Mouse (Mus musculus) thymus, postnatal 10 days (tissue): ENCODE data around the gene Slc4a3.
A peak's percentile ranks its signal among the peaks of the same experiment; 100 is the strongest.

Source experiments
- DNase-seq, 2 experiments: peaks; one replicate each; pipeline ENCODE4 v3.0.0; 2021; ENCODE audit warnings: low spot score in 2 of 2

Gene Slc4a3

DNA sequence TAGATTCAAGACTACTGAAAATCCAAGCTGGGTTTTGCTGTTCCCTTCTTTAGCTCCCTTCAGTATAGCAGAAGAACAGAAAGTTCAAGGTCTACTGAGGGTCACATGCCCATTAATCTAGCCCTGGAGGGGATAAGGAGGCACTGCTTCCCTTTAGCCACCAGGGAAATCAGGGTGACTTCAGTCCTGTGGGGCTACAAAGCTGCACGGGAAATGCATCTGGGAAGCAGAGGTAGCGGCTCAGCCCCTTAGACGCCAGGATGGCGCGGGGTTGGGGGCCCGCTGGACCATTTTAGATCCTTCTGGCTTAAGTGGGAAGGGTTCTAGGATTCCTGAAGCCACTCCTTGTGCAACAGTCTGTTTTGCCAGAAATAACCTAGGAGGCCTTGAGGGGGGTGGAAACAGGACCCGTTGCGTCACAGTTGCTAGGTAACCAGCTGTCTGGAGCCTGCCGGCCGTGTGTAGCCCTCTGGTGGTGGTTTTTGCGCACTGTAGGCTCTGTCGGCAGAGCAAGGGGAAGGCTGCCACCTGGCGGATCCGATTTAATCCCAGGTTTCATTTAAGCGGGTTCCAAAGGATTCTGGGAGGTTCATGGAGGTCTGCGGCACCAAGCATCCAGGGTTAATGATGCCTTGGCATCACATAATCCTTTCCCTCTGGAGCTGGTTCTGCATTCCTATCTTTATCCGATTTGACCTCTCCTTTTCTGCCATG is 13.3 kb downstream of the Slc4a3 start:
- peak; percentile 65 to 79 for DNase-seq

DNA sequence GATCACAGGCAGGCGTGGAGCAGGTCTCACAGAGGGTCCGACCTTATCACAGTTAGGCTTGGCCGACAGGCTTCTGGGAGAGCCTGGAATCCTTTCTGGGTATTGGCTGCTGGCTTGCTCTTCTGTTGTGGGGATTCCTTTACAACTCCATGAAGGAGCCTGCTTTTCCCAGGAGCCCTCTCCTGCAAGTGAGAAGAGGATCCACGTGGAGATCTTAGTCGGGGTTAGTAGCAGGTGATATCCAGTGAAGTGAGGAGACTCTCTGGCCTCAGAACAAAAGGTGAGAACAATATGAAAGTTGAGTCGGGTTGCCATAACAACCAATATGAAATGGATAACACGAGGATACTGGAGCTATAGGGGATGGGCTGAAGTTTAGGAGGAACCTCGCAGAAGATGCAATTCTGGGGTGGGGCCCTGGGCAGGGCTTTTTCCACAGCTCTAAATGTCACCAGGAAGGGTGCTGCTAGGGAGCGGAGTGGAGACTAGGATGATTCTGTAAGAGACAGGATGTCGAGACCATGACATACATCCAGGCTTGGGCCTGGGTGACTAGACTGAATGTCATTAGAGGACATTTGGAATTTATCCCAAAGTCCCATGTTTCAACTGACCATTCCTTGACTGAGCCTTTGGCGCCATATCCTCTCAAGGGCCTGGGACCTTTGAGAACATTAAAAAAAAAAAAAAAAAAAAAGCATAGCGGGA is 14.3 kb downstream of the Slc4a3 start:
- no peak for DNase-seq

DNA sequence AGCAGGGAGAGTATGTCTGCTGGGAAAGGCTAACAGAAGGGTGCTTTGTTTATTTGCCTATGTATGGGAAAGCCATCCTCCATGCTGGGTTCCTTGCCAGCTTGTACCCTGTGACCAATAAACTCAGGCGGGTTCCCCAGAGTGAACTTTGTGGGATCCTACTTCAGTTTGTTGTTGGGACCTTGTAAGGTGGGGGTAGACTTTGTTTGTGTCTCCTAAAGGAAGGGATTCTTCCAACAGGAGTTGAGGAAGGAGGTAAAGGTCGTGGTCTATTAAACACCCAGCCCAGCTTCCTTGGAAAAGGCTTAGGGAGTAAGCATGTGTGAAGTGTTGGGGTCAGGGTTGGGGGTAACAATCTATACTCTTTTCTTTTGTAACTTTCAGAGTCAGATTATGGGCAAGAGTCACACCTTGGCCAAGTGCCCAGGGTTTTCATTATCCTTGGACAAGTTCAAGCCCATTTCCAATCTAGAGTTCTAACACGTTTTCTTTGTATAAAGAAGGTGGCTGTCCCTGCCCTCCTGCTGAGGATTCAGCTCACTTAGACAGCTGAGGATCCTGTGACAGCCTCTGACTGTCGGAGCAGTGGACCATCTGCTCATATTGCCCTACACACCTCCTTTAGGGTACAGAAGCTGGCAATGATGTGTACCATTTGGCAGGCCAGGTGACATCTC is 15.3 kb downstream of the Slc4a3 start:
- DNase-seq: no peak

DNA sequence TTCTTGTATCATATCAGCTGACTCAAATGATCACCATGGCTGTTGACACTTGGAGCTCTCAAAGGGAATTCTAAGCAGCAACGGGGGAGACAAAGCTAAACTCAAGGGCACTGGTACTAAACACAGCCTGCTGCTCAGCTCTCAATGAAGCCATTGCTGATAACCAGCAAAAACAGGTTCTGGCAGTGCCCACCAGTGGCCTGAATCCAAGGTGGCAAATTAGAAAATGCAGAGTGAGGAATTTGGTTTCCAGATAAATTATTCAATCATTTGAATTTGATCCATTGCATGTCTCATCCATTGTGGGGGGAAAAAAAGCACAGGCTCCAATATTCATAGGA is 15.8 kb downstream of the Slc4a3 start:
- DNase-seq: no peak

DNA sequence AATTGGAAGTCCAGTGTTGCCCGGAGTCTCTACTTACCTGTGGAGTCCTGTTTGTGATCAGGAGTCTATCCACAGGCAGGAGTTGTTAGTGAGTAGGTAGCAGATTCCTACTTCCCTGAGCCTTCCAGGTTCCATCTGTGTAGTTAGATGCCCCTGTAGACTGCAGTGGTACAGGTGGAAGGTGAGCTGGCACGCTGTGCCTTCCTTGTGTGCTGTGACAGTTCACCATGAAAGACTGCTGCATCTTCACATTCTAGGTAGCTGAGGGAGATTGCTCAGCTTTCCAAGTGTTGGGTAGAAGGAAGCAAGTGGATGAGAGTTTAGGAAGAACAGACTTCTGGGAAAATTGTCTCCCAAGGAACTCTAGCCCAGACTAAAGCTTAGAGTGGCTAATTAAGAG is 18.0 kb downstream of the Slc4a3 start:
- DNase-seq: no peak

DNA sequence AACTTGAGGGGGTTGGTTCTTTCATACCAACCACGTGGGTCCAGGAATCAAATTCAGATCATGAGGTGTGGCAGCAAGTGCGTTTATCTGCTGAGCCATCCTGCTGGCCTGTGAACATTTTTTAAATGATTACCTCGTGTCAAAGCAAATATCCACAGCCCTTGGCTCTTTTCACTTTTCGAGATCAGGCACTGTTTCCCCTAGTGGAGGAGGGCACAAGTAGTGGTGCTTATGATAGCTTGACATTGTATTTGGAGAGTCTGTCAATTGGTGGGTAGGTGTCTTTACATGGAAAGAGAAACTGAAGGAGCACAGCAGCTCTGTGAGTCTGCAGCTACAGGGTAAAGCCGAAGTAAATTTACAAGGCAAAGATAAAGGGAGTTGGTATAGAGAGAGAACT is 18.9 kb downstream of the Slc4a3 start:
- no peak for DNase-seq

DNA sequence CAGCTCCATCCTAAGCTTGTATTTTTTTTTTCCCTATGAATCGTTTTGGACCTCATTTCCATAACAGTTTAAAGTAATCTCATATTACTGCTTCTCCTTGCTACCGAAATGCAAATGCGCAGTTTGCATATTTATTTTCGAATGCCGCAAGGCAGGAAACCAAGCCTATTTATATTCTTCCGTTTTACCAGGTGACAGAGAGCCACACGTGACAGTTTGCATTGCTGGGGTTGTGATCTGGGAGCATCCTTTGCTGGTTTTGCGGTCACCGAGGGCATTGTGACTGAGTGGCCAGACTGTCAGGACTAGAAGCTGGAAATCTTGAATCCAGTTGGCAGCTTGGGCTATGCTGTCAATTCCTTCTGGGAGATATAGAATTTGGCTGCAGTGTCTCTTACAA is 19.6 kb downstream of the Slc4a3 start:
- peak; percentile 11 to 16 for DNase-seq

DNA sequence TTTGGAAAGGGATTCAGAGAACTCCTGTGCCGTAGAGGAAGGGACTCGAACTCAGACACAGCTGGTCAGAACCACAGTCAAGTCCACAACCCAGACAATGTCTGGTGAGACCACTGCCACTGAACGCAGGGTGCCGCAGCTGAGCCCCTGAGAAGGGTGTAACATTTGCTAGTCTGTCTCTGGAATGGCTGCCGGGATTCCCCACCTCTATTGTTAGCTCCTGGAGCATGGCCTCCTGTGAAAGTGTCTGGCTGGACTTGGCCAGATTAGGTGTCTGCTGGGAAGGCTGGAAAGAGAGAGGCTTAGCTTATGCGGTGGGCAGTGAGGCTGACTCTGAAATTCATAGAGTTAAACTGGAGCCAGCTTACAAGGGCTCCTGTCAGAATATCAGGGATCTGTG is 24.3 kb downstream of the Slc4a3 start:
- no peak for DNase-seq

DNA sequence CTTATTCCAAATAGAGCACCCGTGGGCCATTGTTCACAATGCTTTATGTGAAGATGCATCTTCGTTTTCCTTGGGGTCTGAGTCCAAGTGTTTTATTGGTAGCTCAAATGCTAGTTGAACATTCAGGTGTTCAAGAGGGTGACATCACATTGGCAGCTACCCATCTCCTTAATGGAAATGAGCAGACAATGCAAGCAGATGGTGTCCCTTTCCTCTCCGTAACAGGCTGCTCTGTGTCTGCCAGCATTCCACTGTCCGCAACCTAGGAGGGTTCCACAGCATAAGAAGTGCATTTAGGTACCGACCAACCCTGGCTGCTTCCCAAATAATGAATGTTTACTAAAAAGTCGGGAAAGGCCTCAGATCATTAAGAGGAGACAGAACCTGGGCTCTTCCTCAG is 26.7 kb downstream of the Slc4a3 start:
- no peak for DNase-seq

DNA sequence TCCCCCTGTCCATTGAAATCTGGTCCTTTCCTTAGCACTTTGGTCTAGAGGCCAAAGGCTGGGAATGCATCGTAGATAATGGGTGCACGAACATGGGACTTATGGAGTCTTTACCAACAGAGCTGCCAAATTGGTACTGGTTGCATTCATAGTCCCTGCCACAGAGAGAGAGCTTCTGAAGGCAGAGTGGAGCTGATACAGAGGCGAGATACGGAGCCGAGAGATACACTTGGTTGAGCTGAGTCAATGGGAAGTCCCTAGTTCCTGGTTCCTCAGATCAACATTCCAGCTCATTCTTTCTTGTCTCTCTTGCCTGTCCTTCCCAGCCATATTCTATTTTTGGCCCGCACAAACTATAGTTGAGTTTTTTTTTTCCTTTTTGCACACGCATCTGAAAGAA is 27.6 kb downstream of the Slc4a3 start:
- no peak for DNase-seq

DNA sequence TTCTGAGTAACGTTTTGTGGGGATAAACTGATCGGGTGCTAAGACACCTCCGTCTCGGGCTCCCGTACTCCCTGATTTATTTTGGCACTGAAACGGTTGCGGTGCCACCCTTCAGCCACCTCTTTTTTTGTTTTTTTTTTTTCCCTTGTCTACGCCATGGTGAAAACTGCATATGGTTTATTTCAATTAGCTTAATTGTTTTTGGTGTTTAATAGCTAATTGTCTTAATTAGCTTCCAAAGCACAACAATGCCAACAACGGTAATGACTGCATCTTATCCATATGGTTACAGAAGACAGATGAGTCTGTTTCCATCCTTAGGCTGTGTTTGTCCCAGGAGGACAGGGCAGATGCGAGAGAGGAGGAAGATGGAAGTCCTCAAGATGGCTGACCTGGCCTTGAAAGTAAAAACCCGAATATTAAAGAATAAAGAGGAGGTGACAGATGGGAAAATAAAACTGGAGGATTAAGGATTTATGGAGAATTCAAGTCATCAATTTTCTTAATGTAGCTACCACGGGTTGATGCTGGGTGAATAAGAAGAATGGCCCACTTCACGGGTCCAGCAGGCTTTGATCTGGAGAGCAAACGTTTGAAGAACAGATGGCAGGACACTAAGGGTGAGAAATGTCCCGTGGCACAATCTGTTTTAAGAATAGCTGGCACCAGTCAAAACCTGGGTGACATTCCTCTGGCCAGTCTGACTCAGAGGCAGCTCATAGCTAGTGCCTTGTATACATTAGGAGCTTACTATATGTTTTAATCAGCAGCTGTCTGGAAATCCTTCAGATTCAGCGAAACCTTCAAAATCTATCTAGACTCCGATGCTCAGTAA is 28.6 kb downstream of the Slc4a3 start:
- DNase-seq: no peak

DNA sequence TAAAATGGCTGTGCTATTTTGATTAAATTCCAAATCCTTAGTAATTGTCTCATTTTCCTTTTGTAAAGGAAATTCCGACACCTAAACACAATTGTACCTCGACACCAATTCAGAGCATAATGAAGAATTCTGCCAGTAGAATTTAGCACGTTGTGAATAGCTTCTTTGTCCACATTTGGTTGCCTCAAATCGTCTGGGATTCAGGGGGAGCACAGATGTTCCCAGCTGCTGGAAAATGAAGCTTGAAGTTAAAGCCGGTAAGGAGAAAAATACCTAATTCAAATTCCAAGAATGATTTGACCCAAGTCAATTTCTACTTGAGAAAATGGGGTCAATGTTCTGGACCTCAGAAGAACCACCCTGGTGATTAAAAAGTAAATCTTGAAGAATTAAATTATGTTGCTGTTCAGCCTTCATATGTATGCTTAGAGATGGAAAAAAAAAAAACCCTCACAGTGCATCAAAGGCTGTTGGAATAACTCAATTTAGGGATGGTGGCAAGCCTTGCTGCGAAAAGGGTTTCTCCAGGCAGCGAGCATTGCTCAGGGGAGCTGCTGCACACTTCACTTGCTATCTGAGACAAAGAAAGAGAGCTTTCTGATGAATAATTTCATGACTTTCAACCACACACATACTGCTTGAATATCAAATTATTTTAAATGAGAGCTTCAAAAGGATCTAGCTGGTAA is 36.0 kb downstream of the Slc4a3 start:
- DNase-seq: no peak

DNA sequence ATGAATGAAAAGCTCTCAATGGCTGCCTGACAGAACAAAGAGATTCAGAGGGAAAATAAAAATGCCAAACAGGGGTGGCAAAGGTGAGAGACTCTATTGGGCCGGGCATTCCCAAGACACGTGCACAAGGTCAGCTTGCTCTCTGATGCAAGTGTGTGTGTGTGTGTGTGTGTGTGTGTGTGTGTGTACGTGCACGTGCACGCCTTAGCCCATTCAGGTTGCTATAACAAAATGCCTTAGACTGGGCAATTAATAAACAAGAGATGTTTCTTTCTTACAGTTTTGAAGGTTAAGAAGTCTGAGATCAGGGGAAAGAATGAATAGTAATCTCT is 36.5 kb downstream of the Slc4a3 start:
- no peak for DNase-seq

DNA sequence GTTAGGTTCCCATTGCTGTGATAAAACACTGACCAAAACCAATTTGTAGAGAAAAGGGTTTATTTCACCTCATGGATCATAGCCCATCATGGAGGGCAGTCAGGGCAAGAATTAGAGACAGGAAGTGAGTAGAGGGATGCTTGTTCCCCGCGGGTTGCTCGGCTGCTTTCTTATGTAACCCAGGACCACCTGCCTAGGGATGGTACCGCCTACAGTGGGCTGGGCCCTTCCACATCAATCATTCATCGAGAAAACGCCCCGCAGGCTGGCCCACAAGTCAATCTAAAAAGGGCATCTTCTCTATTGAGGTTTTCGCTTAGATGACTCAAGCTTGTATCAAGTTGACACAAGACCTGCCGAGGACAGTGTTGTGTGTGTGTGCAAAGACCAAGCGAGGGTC is 37.0 kb downstream of the Slc4a3 start:
- DNase-seq: no peak

DNA sequence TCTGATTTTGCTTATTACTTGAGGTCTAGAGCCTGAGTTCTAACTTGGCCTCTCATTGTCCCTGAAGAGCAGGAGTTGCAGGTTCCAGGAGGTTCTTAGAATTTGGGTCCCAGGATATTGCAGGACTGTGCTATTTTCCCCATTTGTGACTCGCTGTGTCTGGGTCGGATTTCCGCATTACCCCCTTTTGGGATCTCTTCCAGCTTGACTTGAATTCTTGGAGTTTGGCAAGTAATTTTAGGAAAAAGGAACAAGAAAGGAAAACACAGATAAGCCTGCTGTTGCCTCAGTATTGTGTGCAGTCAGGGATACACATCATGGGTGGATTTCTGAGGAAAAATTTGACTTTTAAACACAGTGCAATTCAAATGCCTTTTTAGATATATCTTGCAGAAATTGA is 40.7 kb downstream of the Slc4a3 start:
- DNase-seq: no peak

DNA sequence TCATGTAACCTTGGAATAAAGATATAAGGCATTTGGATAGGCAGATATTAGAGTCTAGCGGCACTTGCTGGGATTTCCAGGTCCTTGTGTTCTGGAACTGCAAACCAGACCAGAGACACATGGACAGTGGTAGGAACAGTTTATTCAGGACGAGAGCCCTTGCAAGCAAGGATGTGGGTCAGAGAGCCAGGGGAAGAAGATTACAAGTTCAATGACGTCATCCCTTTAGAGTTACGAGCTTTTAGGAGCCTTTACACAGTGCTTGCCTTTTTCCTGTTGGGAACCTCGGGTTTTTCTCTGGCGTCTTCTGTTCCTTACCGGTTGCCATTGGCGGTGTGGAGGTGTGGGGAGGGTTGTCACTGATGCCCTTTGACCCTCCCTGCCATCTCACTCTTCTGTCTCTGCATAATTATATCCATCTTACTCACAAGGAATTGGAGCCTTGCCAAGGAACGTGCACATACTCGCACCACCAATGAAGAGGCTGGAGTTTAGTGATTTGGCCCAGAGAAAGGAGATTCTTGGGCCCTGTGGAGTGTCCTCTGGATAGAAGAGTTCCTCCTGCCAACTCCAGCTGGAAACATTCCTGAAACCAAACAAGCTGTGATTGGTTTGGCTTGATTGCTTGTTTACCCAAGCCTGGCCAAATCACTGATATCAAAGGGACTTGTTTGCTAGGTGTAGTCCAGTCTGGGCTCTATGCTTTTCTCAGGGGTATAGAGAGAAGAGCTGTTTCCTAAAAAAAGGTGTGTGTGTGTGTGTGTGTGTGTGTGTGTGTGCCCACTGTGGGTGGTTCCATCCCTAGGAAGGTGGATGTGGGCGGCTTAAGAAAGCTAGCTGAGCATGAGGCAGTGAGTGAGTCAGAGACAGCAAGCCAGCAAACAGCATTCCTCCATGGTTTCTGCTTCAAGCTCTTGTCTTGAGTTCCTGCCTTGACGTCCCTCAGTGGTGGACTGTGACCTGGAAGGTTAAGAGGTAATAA is 42.0 kb downstream of the Slc4a3 start:
- no peak for DNase-seq

DNA sequence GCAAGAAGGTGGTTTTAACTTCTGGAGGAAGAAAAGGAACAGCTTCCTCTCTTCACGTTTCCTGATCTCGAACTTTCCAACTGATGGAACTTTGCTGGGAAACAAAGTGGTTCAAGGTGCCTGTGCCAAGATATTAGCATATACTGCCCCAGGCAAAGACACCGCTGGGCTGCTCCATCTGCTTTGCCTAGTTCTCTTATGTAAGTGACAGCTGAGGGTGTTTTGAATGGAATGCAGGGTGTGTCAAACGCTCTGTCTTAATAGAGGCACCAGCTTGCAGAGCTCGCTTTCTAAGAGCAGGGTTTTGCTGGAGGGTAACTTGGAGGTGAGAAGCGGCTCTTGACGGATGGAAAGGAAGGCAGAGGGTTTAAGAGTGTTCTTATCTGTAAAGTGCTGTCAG is 42.8 kb downstream of the Slc4a3 start:
- no peak for DNase-seq

DNA sequence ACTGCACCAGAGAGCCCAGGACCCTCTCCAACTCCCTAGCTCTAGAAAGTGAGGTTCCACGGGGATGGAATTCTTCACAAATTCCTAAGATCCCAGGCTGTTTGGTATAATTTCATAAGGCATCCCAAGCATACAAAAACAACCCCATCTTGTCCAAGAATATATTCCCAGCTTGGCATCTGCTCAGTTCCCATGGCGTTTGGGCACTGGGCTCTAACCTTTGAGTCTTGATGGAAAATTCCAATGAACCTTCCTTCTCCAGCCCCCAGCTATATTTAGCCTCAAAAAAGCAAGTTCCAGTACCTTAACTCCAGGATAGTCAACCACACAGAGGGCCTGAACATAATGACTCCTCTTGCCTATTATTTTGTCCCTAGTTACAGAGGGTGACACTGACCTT is 43.9 kb downstream of the Slc4a3 start:
- no peak for DNase-seq

DNA sequence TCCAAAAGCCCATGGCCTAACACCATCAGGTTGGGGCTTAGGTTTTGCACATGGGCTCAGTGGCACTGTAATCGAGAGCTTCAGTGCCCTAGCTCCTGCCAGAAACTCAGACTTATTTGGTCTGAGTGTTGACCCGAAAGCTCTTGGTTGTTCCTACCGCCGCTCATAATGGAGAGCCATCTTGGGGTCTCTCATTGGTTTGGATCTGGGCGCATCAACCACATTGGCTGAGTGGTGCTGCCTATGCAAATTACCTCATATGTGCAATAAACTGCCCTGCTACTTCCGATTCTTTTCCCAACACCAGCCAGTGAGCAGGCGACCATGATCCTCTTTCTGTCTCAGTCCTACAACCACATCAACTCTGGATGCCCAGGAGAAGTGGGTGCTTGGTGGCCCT is 47.9 kb downstream of the Slc4a3 start:
- DNase-seq: no peak

DNA sequence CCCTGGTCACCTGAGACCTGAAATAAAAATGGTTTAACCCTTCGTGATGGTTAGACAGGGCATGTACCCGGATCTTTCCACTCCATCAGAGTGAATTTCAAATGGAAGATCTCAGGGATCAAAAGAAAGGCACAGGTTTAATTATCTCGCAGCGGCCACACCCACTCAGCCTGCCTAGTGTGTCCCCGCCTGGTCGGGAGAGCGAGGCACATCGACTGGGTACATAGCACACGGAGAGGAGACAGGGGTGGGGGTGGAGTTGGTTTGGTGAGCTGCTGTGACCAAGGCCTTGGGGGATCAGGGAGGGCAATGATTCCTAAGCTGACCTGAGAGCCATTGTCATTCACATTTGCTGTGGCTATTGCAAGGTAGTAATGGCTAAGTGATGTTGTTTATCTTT is 48.8 kb downstream of the Slc4a3 start:
- no peak for DNase-seq

DNA sequence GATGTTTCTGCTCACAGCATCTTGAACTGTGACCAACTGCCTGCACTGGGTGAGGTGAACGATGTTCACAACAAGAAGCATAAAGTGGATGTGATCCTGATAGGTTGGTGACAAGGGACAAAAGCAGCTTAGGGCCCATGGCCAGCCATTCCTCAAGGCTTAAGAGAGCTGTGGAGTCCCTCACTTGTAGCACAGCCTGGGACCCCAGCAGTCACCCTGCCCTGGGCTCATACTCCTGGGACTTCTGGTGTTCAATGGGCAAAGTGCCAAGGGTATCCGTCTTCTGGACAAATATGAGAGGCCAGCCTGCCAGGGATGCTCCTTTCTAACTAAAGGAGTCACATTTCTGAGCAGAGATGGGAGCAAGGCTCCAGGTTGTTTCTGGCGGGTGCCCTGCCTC is 49.9 kb downstream of the Slc4a3 start:
- DNase-seq: no peak
